Mouse (Mus musculus) liver, embryonic 12.5 days (tissue): ENCODE results near the gene Cma2. TPM values are rescaled to one million over a fixed set of nuclear protein-coding genes. Genes with fewer than 3 reads are reported as not detected.

Experiments
- ATAC-seq: fragments of 200-750 bp; cut with Nextera tagmentation; 2 replicates; pipeline ENCODE4 v1.8.0; 2017; ENCODE audit warnings: moderate number of reproducible peaks, mild to moderate bottlenecking, moderate library complexity
- H3K27ac ChIP-seq: fragments of 300-500 bp; sonication (generic); 2 replicates; pipeline ENCODE4 v1.5.1; 2016; ENCODE audit warnings: mild to moderate bottlenecking
- H3K27me3 ChIP-seq: fragments of 300-500 bp; sonication (generic); replicated peaks from 2 replicates; pipeline ENCODE4 v1.6.1; 2016; ENCODE audit warnings: mild to moderate bottlenecking, moderate library complexity
- H3K36me3 ChIP-seq: fragments of 300-500 bp; sonication (generic); 2 replicates; pipeline ENCODE4 v1.6.1; 2016; ENCODE audit warnings: mild to moderate bottlenecking, moderate library complexity
- H3K4me1 ChIP-seq: fragments of 300-500 bp; sonication (generic); 2 replicates; pipeline ENCODE4 v1.6.1; 2016
- H3K4me2 ChIP-seq: fragments of 300-500 bp; sonication (generic); 2 replicates; pipeline ENCODE4 v1.6.1; 2016; ENCODE audit warnings: mild to moderate bottlenecking, moderate library complexity
- H3K4me3 ChIP-seq: fragments of 300-500 bp; sonication (generic); 2 replicates; pipeline ENCODE4 v1.5.1; 2016; ENCODE audit warnings: mild to moderate bottlenecking, moderate library complexity
- H3K9ac ChIP-seq: fragments of 300-500 bp; sonication (generic); 2 replicates; pipeline ENCODE4 v1.6.1; 2016; ENCODE audit warnings: mild to moderate bottlenecking, moderate library complexity
- H3K9me3 ChIP-seq: fragments of 300-500 bp; sonication (generic); replicated peaks from 2 replicates; pipeline ENCODE4 v1.6.1; 2016; ENCODE audit warnings: mild to moderate bottlenecking, moderate library complexity
- WGBS: fragments of 180-500 bp; shearing (Covaris S2); methylation state at CpG from one replicate; pipeline ENCODE4 v1.1.7; 2016; ENCODE audit not compliant: insufficient replicate concordance; 5-methylcytosine and 5-hydroxymethylcytosine counted together
- polyA plus RNA-seq: library from polyadenylated mRNA; unstranded; fragments of >200 nt; fragmentation: Nextera tagmentation; extraction: Ambion mirVana; gene quantifications from 2 replicates; pipeline ENCODE4 v1.2.1, GENCODE M21; 2016

Gene Cma2
- polyA plus RNA-seq = not detected in 2 replicates

DNA sequence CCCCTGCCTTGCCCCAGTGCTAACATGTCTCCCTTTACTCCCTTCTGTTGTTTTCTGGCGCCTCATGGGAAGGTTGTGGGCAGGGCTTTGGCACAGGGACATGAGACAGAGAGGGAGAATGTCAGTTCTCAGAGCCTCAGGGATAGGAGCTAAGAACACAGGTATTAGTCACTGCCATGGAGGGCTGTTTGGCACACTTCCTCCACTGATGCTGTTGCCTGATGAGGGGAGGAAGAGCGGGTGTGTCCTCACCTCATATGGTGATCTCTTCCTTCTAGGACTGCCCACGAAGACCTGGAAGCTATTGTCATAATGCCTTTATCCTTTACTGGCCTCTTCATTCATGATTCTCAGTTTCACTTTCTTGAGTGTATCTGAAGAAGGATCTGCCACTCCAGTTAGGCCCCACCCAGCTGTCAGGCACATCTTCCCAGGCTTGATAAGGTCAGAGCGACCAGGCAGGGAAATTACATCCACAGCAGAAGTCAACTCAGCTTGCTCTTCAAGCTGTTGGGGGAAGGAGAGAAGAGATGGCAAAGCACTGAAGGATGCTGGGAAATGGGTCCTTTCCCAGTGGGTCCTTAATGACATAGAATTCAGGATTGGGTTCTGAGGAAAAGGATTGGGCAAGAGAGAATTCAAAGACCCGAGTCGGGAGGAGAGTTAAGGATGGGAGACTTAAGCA lies at the start of gene Cma2:
Gene Cma2 (plus strand): TSS at position 635 of the 685 bp plus-strand sequence.
- 59% methylated on average over 6 of the region's 6 CpGs for WGBS
- H3K4me1 ChIP-seq = peaks cover 10% of the 10 kb centered on the region; the same call in 1 of the 2 replicates
- ATAC-seq = no peak
- no peak within 1 kb of the TSS for H3K4me2 ChIP-seq
- no peak within 1 kb of the TSS for H3K9ac ChIP-seq
- no peak within 1 kb of the TSS for H3K27ac ChIP-seq
- H3K36me3 ChIP-seq = no peaks in the 10 kb centered on the region
- no peaks in the 10 kb centered on the region for H3K9me3 ChIP-seq
- no peak within 1 kb of the TSS for H3K4me3 ChIP-seq
- H3K27me3 ChIP-seq = no peaks in the 10 kb centered on the region; the same call in 1 of the 2 replicates

DNA sequence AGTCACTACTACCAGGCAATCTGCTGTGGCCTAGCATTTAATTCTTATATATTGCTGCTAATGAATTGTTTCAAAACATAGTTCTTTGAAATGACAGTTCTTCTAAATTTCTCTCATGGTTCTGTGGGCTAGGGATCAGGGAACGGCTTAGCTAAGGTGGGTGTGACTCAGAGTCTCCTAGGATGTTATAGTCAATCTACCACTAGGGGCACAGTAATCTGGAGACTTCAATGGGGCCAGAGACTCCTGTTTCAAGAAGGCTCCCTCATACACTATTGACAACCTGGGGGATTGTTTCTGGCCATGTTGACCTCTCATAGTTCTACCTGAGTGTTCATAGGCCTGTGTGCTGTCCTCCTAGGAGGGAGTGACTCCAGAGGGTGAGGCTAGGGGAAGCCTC lies 45.3 kb upstream of the Cma2 start:
- no peaks in the 10 kb centered on the region for H3K9me3 ChIP-seq
- ATAC-seq = no peak
- H3K27ac ChIP-seq = no peak overlapping the region
- peaks cover 10% of the 10 kb centered on the region for H3K4me1 ChIP-seq
- H3K4me2 ChIP-seq = no peak overlapping the region
- peaks cover 14% of the 10 kb centered on the region; the same call in 1 of the 2 replicates for H3K27me3 ChIP-seq
- H3K4me3 ChIP-seq = no peak overlapping the region
- no peaks in the 10 kb centered on the region for H3K36me3 ChIP-seq
- H3K9ac ChIP-seq = no peak overlapping the region
- WGBS = 15% methylated on average over 1 of the region's 1 CpGs

DNA sequence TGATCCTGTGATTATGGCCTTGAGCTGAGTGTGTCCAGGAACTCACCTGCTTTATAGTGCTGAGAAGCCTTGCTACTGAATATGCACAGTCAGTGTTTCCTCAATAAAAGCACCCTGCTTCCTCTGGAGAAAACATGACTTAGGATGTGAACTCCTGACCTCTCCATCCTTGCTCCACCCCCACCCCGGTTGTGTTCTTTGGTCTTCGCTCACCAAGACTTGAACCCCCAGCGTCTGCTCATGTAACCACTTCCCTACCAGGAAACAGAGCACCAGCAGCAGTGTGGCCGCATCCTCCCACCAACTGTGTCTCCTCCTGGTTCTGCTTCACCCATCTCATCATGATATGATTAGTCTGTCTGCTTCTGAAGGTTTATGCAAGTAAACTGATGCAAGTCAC lies 37.4 kb upstream of the Cma2 start:
- Histone ChIP-seq H3K9ac (no peak overlapping the region), H3K9me3 (no peaks in the 10 kb centered on the region), H3K4me2 (no peak overlapping the region), H3K4me3 (no peak overlapping the region), H3K4me1 (0 out of 2 replicates have a peak, but pooled peaks cover 3% of the 10 kb centered on the region), H3K27ac (no peak overlapping the region), H3K27me3 (no peaks in the 10 kb centered on the region), H3K36me3 (no peaks in the 10 kb centered on the region)
- 28% methylated on average over 4 of the region's 4 CpGs for WGBS
- ATAC-seq = no peak

DNA sequence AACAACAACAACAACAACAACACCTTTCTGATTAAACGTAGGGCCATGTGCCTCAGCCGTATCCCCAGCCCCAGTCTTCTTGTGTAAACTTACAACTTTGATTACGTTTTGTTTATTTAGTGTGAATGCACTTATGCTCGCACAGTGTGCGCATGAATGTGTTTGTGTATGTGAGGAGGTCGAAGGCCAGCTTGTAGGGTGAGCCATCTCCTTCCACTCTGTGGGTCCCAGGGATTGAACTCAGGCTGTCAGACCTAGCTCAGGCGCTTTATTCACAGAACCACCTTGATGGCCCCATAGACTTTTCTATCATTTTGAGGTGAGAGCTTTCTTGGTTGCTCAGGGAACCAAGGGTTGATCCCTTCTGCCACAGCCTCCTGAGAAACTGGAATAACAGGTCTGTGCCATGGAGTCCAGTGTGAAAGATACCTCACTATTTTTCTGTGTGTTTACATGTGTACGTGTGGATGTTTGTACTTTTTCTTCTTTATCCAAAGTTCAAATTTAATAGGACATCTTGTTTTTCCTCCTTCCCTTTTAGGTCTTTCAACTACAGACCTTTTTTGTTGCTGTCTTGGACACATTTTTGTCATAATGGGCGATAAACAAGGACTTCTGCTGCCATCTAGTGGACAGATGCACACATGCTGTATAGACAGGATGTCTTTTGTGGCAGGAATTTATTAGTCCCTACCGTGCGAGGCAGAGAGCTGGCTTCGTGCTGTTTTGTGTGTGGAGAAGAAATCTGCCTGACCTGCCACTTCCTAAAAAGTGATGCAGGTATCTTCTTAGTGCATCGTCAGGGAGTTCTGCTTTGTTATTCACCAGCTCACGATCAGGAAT lies 32.3 kb upstream of the Cma2 start:
- no peak overlapping the region for H3K4me2 ChIP-seq
- WGBS = 30% methylated on average over 14 of the region's 14 CpGs
- no peaks in the 10 kb centered on the region for H3K9me3 ChIP-seq

DNA sequence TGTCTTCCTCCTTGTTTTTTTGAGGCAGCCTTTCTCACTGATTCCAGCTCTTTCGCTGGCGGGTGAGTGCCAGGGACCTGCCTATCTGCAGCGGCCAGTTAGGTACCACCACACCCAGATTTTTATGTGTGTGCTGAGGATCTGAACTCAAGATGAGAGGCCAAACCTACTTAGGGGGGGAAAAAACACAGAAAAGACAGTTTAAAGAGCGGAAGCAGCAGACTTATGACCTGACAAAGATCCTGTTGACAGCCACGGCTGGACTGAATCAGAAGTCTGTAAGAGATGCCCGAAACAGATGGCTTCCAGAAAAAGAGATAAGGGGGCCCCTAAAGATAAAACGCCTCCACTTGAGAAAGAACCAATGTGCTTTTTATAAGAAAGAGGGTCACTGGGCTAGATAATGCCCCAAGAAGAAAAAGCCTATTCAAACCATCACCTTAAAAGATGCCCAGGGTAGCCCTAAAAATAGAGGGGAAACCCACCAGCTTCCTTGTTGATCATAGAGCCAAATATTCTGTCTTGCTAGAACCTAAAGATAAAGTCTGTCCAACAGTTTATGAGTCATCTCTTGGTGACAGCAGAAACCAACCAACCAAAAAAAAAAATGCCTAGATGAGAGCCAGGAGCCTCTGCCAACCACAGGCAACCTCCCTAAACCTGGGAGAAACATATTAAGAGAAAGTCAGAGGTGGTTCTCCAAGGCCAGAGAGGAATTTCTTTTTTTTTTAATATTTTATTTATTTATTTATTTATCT lies 28.1 kb upstream of the Cma2 start:
- WGBS = 9% methylated on average over 7 of the region's 7 CpGs
- no peak overlapping the region for H3K4me3 ChIP-seq
- H3K4me2 ChIP-seq = peak overlapping the region; percentile 62
- H3K9me3 ChIP-seq = no peaks in the 10 kb centered on the region
- no peaks in the 10 kb centered on the region for H3K36me3 ChIP-seq
- H3K27ac ChIP-seq = peak overlapping the region; percentile 80
- ATAC-seq = peak; percentile 83
- H3K4me1 ChIP-seq = peaks cover 57% of the 10 kb centered on the region
- H3K9ac ChIP-seq = peak overlapping the region; percentile 17; the same call in 1 of the 2 replicates
- no peaks in the 10 kb centered on the region; the same call in 1 of the 2 replicates for H3K27me3 ChIP-seq

More for the DNA sequence above, 32.3 kb upstream of the Cma2 start:
- Histone ChIP-seq H3K4me3 (no peak overlapping the region), H3K27ac (no peak overlapping the region), H3K36me3 (no peaks in the 10 kb centered on the region), H3K27me3 (no peaks in the 10 kb centered on the region; the same call in 1 of the 2 replicates), H3K4me1 (peaks cover 27% of the 10 kb centered on the region), H3K9ac (no peak overlapping the region)
- no peak for ATAC-seq

DNA sequence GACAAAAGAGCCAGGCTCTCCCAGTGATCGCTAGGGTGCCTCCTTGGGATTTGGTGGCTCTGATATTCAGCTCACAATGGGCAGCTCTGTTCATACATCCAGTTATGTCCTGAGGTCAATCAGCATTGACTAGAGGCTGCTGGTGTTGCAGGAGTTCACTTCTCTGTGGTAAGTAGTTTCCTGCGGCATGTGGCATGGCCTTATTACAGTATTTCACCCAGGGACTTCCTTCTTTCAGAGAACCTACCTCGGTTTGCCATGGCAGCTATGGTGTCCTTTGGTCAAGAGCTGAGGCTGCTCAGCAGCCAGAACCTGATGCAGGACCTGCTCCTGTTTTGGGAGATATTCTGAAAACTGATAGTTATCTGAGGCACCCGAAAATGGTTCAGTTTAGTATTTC lies 23.9 kb upstream of the Cma2 start:
- Histone ChIP-seq H3K9ac (no peak overlapping the region), H3K27ac (no peak overlapping the region), H3K9me3 (no peaks in the 10 kb centered on the region), H3K36me3 (no peaks in the 10 kb centered on the region), H3K27me3 (no peaks in the 10 kb centered on the region), H3K4me3 (no peak overlapping the region), H3K4me2 (no peak overlapping the region), H3K4me1 (peaks cover 54% of the 10 kb centered on the region)
- ATAC-seq = no peak
- WGBS = 55% methylated on average over 4 of the region's 4 CpGs

DNA sequence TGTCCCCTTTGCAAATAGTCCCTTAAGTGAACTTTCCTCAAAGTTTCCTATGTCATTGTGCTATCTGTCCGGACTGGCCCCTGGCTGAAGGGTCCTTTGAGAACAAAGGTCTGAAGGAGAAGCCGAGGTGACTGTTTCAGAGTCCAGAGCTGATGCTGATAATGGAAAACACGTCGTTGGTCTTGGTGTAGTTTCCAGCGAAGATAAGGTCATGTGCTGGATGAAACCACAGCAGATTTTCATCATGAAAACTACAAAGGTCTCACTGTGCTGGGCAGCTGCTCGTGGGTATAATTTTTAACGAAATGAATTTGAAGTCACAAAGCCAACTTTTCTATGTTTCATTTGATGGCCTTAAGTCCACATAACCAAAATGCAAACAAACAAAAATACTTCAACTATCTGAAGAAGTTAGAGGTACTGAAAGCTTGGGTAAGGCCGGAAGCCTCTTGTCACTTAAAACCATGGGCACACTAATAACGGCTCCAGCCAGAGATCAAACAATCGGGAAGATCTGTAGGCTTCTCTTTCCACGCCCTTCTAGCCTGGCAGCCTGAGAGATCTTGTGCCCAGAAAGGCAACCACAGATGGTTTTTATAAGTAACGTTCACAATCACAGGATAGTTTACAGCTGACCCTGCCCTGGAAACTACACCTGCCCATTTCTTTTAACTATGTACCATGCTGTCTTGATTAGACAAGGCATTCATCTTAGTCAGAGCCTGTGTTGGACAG lies 21.4 kb upstream of the Cma2 start:
- ATAC-seq = no peak
- peaks cover 33% of the 10 kb centered on the region for H3K4me1 ChIP-seq
- no peak overlapping the region for H3K27ac ChIP-seq
- H3K9me3 ChIP-seq = no peaks in the 10 kb centered on the region
- 40% methylated on average over 12 of the region's 12 CpGs for WGBS
- H3K27me3 ChIP-seq = no peaks in the 10 kb centered on the region
- no peak overlapping the region for H3K4me3 ChIP-seq
- H3K9ac ChIP-seq = no peak overlapping the region
- H3K36me3 ChIP-seq = no peaks in the 10 kb centered on the region
- H3K4me2 ChIP-seq = no peak overlapping the region

DNA sequence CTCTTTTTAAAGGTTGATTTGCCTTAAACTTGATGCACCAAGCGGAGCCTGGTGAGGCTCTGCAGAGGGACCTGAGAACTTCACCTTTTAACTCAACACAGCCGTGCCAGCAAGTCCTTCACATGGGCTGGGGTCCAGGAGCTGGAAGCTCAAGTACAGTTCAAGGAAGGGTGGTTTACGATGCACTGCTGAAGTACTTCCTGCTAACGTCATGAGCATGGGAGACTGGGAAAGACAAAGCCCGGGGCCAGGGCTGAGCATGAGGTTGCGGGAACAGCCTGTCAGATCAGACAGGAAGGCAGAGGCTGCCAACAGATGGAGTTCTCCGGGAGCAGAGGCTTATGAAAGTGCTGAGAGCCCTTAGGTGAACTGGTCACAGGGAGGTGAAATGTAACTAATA lies 17.2 kb upstream of the Cma2 start:
- Histone ChIP-seq H3K36me3 (no peaks in the 10 kb centered on the region), H3K4me3 (no peak overlapping the region), H3K27me3 (no peaks in the 10 kb centered on the region), H3K27ac (no peak overlapping the region), H3K4me2 (no peak overlapping the region), H3K9me3 (no peaks in the 10 kb centered on the region), H3K4me1 (peaks cover 10% of the 10 kb centered on the region; the same call in 1 of the 2 replicates), H3K9ac (no peak overlapping the region)
- ATAC-seq = no peak
- 39% methylated on average over 7 of the region's 7 CpGs for WGBS

DNA sequence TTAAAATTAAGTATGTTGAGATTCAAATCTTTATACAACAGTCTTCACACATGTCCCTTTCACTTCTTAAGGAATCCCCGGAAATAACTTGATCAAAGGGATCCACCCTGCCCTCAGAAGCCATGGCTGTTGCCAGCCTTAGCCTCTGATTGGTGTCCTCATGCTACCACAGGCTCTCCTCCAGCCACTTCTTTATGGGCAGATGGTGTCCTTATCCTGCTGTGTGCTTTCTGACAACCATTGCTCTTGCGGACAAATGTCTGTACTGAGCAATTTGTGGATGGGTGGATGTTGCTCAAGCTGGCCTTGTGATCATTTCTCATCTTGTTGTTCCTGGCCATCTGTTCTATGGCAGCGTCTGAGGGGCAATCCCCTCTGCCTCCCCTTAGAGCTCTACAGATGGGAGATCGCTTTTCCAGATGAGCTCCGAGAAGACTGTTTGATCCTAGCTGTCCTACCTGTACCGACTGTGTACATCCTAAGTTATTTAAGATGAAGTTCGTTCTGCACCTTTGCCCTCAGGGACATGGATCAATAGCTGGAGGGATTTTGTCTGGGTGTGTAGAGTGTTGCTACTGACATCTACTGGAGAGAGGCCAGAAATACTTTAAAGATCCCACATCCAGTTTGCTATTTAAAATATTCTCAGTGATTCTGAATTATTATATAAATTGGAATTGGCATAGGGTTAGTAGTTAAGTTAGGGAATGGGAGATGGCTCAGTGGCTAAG lies 10.5 kb upstream of the Cma2 start:
- WGBS = 40% methylated on average over 7 of the region's 7 CpGs
- Histone ChIP-seq H3K27me3 (peaks cover 4% of the 10 kb centered on the region; the same call in 1 of the 2 replicates), H3K4me2 (no peak overlapping the region), H3K4me1 (peaks cover 5% of the 10 kb centered on the region; the same call in 1 of the 2 replicates), H3K9ac (no peak overlapping the region), H3K27ac (no peak overlapping the region), H3K9me3 (no peaks in the 10 kb centered on the region), H3K36me3 (no peaks in the 10 kb centered on the region), H3K4me3 (no peak overlapping the region)
- no peak for ATAC-seq

DNA sequence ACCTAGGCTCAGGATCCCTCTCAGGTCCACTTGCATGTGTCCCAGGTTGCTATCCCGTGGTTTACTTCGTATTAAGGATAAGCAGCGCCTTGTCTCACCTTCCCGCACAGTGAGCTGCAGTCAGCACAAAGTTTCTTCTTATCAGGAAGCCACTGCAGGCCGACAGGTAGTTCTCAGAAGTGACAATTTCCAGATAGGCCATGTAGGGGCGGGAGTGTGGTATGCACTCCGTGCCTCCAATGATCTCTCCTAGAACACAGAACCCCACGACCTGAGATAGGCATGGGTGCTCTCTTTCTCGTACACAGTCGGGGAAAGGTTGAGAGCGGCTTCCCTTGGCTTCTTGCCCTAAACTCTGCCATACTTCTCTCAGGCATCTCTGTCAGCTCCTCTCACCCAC lies 7.2 kb upstream of the Cma2 start:
- Histone ChIP-seq H3K9me3 (no peaks in the 10 kb centered on the region), H3K27ac (no peak overlapping the region), H3K27me3 (peaks cover 4% of the 10 kb centered on the region; the same call in 1 of the 2 replicates), H3K36me3 (no peaks in the 10 kb centered on the region), H3K4me3 (no peak overlapping the region), H3K4me1 (peaks cover 9% of the 10 kb centered on the region; the same call in 1 of the 2 replicates), H3K9ac (no peak overlapping the region), H3K4me2 (no peak overlapping the region)
- ATAC-seq = peak; percentile 27; the same call in 1 of the 2 replicates
- 35% methylated on average over 11 of the region's 11 CpGs for WGBS
